Mouse (Mus musculus) heart, adult 2 months (tissue): ENCODE measurements around the gene Smox. TPM values are rescaled to one million over a fixed set of nuclear protein-coding genes. Genes with fewer than 3 reads are reported as not detected.
A peak's percentile ranks its signal among the peaks of the same experiment; 100 is the strongest.

Experiments
- DNase-seq, 2 experiments: peaks; one replicate each; pipeline ENCODE4 v3.0.0; 2021
- H3K27ac ChIP-seq: fragments of 200-600 bp; 2 replicates; pipeline ENCODE4 v1.8.1; 2022
- H3K27me3 ChIP-seq: fragments of 200-500 bp; 2 replicates; pipeline ENCODE4 v1.6.1; 2012; ENCODE audit warnings: mild to moderate bottlenecking, low read length, inconsistent platforms, mixed read lengths; ENCODE audit not compliant: control insufficient read depth, insufficient read depth
- H3K36me3 ChIP-seq: fragments of 200-500 bp; 2 replicates; pipeline ENCODE4 v1.6.1; 2012; ENCODE audit warnings: low read length, inconsistent platforms; ENCODE audit not compliant: control insufficient read depth, insufficient read depth
- H3K4me1 ChIP-seq: fragments of 200-500 bp; 2 replicates; pipeline ENCODE4 v1.6.1; 2011; ENCODE audit warnings: low read length; ENCODE audit not compliant: control insufficient read depth, insufficient read depth
- H3K4me3 ChIP-seq: fragments of 200-600 bp; 2 replicates; pipeline ENCODE4 v1.8.1; 2022
- H3K79me2 ChIP-seq: fragments of 200-500 bp; replicated peaks from 2 replicates; pipeline ENCODE4 v1.6.1; 2012; ENCODE audit warnings: mild to moderate bottlenecking, inconsistent platforms, low read length, moderate library complexity, mixed read lengths; ENCODE audit not compliant: control insufficient read depth, insufficient read depth
- H3K9ac ChIP-seq: fragments of 200-500 bp; 2 replicates; pipeline ENCODE4 v1.6.1; 2012; ENCODE audit warnings: low read depth, mild to moderate bottlenecking, control low read depth, inconsistent platforms, low read length, mixed read lengths
- CTCF ChIP-seq: fragments of 200-600 bp; IDR thresholded peaks from 2 replicates; pipeline ENCODE4 v1.8.1; 2022; ENCODE audit warnings: antibody characterized with exemption, mild to moderate bottlenecking, moderate library complexity
- EP300 ChIP-seq: fragments of 200-500 bp; IDR thresholded peaks from 2 replicates; pipeline ENCODE4 v1.6.1; 2011; ENCODE audit warnings: low read depth, low read length, control low read depth; ENCODE audit not compliant: insufficient read depth
- POLR2A ChIP-seq: fragments of 200-500 bp; IDR thresholded peaks from 2 replicates; pipeline ENCODE4 v1.6.1; 2011; ENCODE audit warnings: mild to moderate bottlenecking, low read depth, low read length, control low read depth; ENCODE audit not compliant: insufficient read depth
- WGBS: fragments of 180-500 bp; shearing (Covaris S2); methylation state at CpG from one replicate; pipeline ENCODE4 v1.1.7; 2018; 5-methylcytosine and 5-hydroxymethylcytosine counted together
- intact Hi-C: fragments of 180-260 bp; cut with DNase I; formaldehyde crosslinking; loops from one replicate; pipeline ENCODE4 v1.15.1; 2025
- polyA plus RNA-seq: library from polyadenylated mRNA; depleted of rRNA; stranded (reverse); fragments of >200 nt; gene quantifications from 2 replicates; pipeline ENCODE4 v1.2.3, GENCODE M21; 2012
- total RNA-seq, 2 experiments: library from RNA; stranded (reverse); gene quantifications; 2 replicates each; pipeline ENCODE4 v1.2.3; 2021

Gene Smox
- total and polyA plus RNA-seq, 3 experiments: 23.0 to 39.8 (median 28.1) TPM

- WGBS: 45% methylated on average over 7 of the region's 7 CpGs
- DNase-seq: peak; percentile 63 to 67
- TF ChIP-seq POLR2A (no peak), EP300 (no peak), CTCF (no peak)
- Histone ChIP-seq H3K4me3 (no peak overlapping the region), H3K79me2 (peaks cover 7% of the 10 kb centered on the region; the same call in 1 of the 2 replicates), H3K27ac (peak overlapping the region; percentile 47), H3K9ac (no peak overlapping the region), H3K4me1 (peaks cover 39% of the 10 kb centered on the region), H3K27me3 (no peaks in the 10 kb centered on the region), H3K36me3 (peaks cover 4% of the 10 kb centered on the region; the same call in 1 of the 2 replicates)
- intact Hi-C loops: loop anchor here (2.0 kb wide), 1 partner anchor 37 kb away; no protein-coding TSS in a partner anchor
Measured at GRCm38 (mm10) chr2:131498219-131498618, 6.9 kb downstream of the Smox start.

DNA sequence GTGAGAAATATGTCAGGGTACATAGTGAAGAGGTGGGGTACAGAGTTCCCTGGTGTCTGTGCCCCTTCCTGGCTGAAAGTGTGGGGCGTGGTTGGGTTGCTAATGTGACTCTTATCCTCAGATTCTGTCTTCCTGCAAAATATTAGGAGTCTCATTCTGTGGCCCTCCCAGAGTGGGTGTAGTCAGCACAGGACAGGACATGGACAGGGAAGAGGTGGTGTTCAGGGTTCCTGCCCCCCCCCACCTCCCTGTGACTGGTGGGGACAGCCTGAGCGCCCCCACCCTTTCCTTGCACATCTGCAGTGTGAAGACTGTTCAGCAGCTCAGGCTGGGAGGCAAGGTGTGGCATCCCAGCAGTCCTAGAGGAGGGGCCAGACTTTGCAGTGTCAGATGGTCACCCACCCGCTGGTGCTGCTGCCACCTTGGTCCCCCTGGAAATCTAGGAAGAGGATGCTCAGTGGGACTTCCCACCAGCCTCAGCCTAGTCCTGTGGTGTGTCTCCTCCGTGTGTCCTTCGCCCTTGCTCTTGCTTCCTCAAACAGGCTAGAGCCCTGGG lies 8.1 kb downstream of the Smox start:
- peaks cover 7% of the 10 kb centered on the region; the same call in 1 of the 2 replicates for H3K79me2 ChIP-seq
- peaks cover 2% of the 10 kb centered on the region; the same call in 1 of the 2 replicates for H3K36me3 ChIP-seq
- 66% methylated on average over 5 of the region's 5 CpGs for whole genome bisulfite sequencing
- peak overlapping the region; percentile 57 for H3K27ac ChIP-seq
- no peak overlapping the region for H3K4me3 ChIP-seq
- H3K27me3 ChIP-seq: no peaks in the 10 kb centered on the region
- no peak overlapping the region for H3K9ac ChIP-seq
- TF ChIP-seq CTCF (no peak), EP300 (peak; percentile 59; the same call in 1 of the 2 replicates)
- H3K4me1 ChIP-seq: peaks cover 39% of the 10 kb centered on the region
- peak in 1 of 2 experiments; percentile 54 for DNase-seq
- intact Hi-C loops: loop anchor here (2.0 kb wide), 1 partner anchor 39 kb away; no protein-coding TSS in a partner anchor

- TF ChIP-seq EP300: no peak
- no peak for TF ChIP-seq CTCF
- TF ChIP-seq POLR2A: no peak
- 75% methylated on average over 5 of the region's 5 CpGs for WGBS
- peaks cover 30% of the 10 kb centered on the region for H3K4me1 ChIP-seq
- DNase-seq: no peak
- H3K79me2 ChIP-seq: peaks cover 7% of the 10 kb centered on the region; the same call in 1 of the 2 replicates
- H3K36me3 ChIP-seq: no peaks in the 10 kb centered on the region
- no peak overlapping the region for H3K27ac ChIP-seq
- H3K4me3 ChIP-seq: no peak overlapping the region
- H3K9ac ChIP-seq: no peak overlapping the region
- intact Hi-C loops: no loop called here
- H3K27me3 ChIP-seq: no peaks in the 10 kb centered on the region
Measured at GRCm38 (mm10) chr2:131501886-131502285, 10.6 kb downstream of the Smox start.

DNA sequence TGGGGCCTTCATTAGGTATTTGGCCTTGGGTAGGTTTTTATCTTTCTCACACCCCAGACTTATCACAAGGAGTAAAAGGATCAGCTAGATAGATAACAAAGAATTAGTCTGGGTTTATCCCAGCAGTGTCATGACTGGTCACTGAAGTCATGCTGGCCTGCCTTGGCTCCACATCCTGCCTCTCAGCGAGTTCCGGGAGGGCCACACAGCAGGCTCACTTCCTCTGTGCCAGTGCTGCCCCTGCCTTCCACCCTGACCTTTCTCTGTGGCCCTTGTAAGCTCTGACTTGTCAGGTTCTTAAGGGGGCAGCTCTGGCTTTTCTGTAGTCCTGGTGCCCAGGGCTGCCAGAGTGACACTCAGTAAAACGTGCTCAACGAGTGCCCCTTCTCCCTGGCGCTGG lies 11.3 kb downstream of the Smox start:
- no peaks in the 10 kb centered on the region for H3K27me3 ChIP-seq
- H3K9ac ChIP-seq: no peak overlapping the region
- WGBS: 66% methylated on average over 5 of the region's 5 CpGs
- H3K4me1 ChIP-seq: peaks cover 25% of the 10 kb centered on the region
- H3K27ac ChIP-seq: 0 out of 2 replicates have a peak overlapping the region, but pooled peaks have one; percentile 17
- peaks cover 7% of the 10 kb centered on the region; the same call in 1 of the 2 replicates for H3K79me2 ChIP-seq
- H3K36me3 ChIP-seq: no peaks in the 10 kb centered on the region
- peak in 1 of 2 experiments; percentile 36 for DNase-seq
- H3K4me3 ChIP-seq: no peak overlapping the region
- intact Hi-C loops: no loop called here
- TF ChIP-seq CTCF (no peak), EP300 (no peak), POLR2A (no peak)

DNA sequence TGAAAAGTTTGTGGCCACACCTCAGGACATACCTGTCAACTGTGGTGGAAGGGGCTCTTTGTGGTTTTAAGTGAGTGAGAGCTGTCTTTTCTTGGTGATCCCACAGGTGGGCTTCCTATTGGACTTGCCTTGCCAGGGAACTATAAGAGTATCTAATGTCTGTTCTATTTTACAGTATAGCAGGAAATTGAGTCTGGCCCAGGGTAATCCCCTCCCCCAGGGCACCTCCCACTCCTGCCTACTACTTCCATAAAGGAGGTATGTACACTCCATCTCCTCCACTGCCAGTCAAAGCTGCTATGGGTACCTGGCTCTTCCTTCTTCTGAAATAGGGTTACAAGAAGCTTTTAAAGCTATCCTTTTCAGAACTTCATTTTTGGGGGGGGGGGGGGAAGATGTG lies 14.1 kb downstream of the Smox start:
- no peak overlapping the region for H3K9ac ChIP-seq
- no peaks in the 10 kb centered on the region for H3K36me3 ChIP-seq
- DNase-seq: no peak
- H3K27ac ChIP-seq: no peak overlapping the region
- H3K4me3 ChIP-seq: no peak overlapping the region
- peaks cover 5% of the 10 kb centered on the region; the same call in 1 of the 2 replicates for H3K79me2 ChIP-seq
- H3K27me3 ChIP-seq: no peaks in the 10 kb centered on the region
- intact Hi-C loops: no loop called here
- no peak for TF ChIP-seq EP300
- no peak for TF ChIP-seq CTCF
- no peak for TF ChIP-seq POLR2A
- H3K4me1 ChIP-seq: peaks cover 22% of the 10 kb centered on the region

GRCm38 (mm10) chr2:131506358-131506757 lies 15.1 kb downstream of the Smox start:
- DNase-seq: no peak

More at GRCm38 (mm10) chr2:131506358-131506757, 15.1 kb downstream of the Smox start:
- TF ChIP-seq EP300 (no peak), POLR2A (no peak), CTCF (no peak)
- intact Hi-C loops: no loop called here
- Histone ChIP-seq H3K36me3 (no peaks in the 10 kb centered on the region), H3K27ac (no peak overlapping the region; the same call in 1 of the 2 replicates), H3K27me3 (no peaks in the 10 kb centered on the region), H3K79me2 (0 out of 2 replicates have a peak, but pooled peaks cover 2% of the 10 kb centered on the region), H3K9ac (no peak overlapping the region), H3K4me1 (peaks cover 19% of the 10 kb centered on the region), H3K4me3 (no peak overlapping the region)
- 49% methylated on average over 3 of the region's 3 CpGs for WGBS
